Mouse (Mus musculus) bone marrow, adult 2 months (tissue): ENCODE results near the gene Tank. TPM values are rescaled to one million over a fixed set of nuclear protein-coding genes. Genes with fewer than 3 reads are reported as not detected.

Source experiments
- H3K27ac ChIP-seq: fragments of 200-500 bp; 2 replicates; pipeline ENCODE4 v1.5.1; 2012; ENCODE audit warnings: low read depth, mild to moderate bottlenecking, control low read depth, inconsistent platforms, low read length; ENCODE audit not compliant: control insufficient read depth, poor library complexity, insufficient read depth
- H3K4me1 ChIP-seq: fragments of 200-500 bp; 2 replicates; pipeline ENCODE4 v1.6.1; 2011; ENCODE audit warnings: low read length; ENCODE audit not compliant: control insufficient read depth, insufficient read depth
- H3K4me3 ChIP-seq: fragments of 200-500 bp; replicated peaks from 2 replicates; pipeline ENCODE3; 2011; ENCODE audit warnings: mild to moderate bottlenecking, low read depth, low read length, control low read depth; ENCODE audit not compliant: control insufficient read depth
- CTCF ChIP-seq: fragments of 200-500 bp; IDR thresholded peaks from 2 replicates; pipeline ENCODE4 v1.5.1; 2011; ENCODE audit warnings: low read length, control low read depth; ENCODE audit not compliant: control insufficient read depth, insufficient read depth
- POLR2A ChIP-seq: fragments of 200-500 bp; IDR thresholded peaks from 2 replicates; pipeline ENCODE4 v1.6.1; 2011; ENCODE audit warnings: low read depth, mild to moderate bottlenecking, control low read depth, low read length, borderline replicate concordance; ENCODE audit not compliant: control insufficient read depth
- WGBS: fragments of 180-500 bp; shearing (Covaris S2); methylation state at CpG from one replicate; pipeline ENCODE4 v1.1.7; 2018; 5-methylcytosine and 5-hydroxymethylcytosine counted together
- polyA plus RNA-seq: library from polyadenylated mRNA; stranded (reverse); fragments of >200 nt; gene quantifications from 2 replicates; pipeline ENCODE4 v1.2.4, GENCODE M21; 2011; ENCODE audit warnings: low replicate concordance; ENCODE audit not compliant: missing spikeins, insufficient read depth, insufficient read length

Gene Tank
- polyA plus RNA-seq, 1 experiment = 21.9 TPM

- Histone ChIP-seq H3K4me3 (no peak overlapping the region), H3K27ac (no peak overlapping the region), H3K4me1 (no peaks in the 10 kb centered on the region)
- TF ChIP-seq CTCF = no peak
- no peak for TF ChIP-seq POLR2A
- 87% methylated on average over 7 of the region's 7 CpGs for WGBS
Observed at GRCm38 (mm10) chr2:61555367-61555766, 23.0 kb upstream of the Tank start.

- Histone ChIP-seq H3K4me3 (no peak overlapping the region), H3K27ac (no peak overlapping the region), H3K4me1 (no peaks in the 10 kb centered on the region)
- TF ChIP-seq POLR2A (no peak), CTCF (no peak)
- 78% methylated on average over 2 of the region's 2 CpGs for WGBS
Observed at GRCm38 (mm10) chr2:61555825-61556224, 22.6 kb upstream of the Tank start.

GRCm38 (mm10) chr2:61556639-61557038 is 21.7 kb upstream of the Tank start:
- Histone ChIP-seq H3K4me3 (no peak overlapping the region), H3K4me1 (no peaks in the 10 kb centered on the region), H3K27ac (no peak overlapping the region)
- TF ChIP-seq CTCF (no peak), POLR2A (no peak)
- WGBS = 77% methylated on average over 3 of the region's 3 CpGs

GRCm38 (mm10) chr2:61557848-61558471 is 20.4 kb upstream of the Tank start:
- H3K4me1 ChIP-seq = no peaks in the 10 kb centered on the region
- H3K27ac ChIP-seq = no peak overlapping the region
- no peak for TF ChIP-seq CTCF
- no peak for TF ChIP-seq POLR2A
- 67% methylated on average over 5 of the region's 5 CpGs for WGBS
- no peak overlapping the region for H3K4me3 ChIP-seq

DNA sequence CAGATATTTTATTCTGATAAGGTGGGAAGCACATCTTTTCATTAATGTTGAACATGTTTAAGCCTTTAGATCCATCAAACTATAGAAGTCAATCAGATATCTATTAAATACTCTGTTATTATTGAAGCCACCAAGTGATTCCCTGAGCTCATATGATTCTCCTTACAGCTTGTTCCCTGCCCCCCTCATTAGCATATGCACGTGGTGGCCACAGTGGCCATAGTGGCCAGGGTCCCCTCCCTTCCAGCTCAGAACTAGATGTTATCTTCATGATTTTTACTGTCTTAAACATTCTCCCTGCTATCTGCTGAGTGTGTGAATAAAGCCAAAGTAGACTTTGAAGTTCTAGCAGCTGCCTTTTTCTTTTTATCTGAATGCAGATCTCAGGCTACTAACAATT is 17.3 kb upstream of the Tank start:
- H3K27ac ChIP-seq = no peak overlapping the region
- H3K4me3 ChIP-seq = no peak overlapping the region
- 29% methylated on average over 1 of the region's 1 CpGs for WGBS
- TF ChIP-seq POLR2A = no peak
- TF ChIP-seq CTCF = no peak
- no peaks in the 10 kb centered on the region for H3K4me1 ChIP-seq

GRCm38 (mm10) chr2:61563202-61563601 is 15.2 kb upstream of the Tank start:
- Histone ChIP-seq H3K4me3 (no peak overlapping the region), H3K27ac (no peak overlapping the region), H3K4me1 (no peaks in the 10 kb centered on the region)
- WGBS = 63% methylated on average over 6 of the region's 6 CpGs
- TF ChIP-seq CTCF (no peak), POLR2A (no peak)

DNA sequence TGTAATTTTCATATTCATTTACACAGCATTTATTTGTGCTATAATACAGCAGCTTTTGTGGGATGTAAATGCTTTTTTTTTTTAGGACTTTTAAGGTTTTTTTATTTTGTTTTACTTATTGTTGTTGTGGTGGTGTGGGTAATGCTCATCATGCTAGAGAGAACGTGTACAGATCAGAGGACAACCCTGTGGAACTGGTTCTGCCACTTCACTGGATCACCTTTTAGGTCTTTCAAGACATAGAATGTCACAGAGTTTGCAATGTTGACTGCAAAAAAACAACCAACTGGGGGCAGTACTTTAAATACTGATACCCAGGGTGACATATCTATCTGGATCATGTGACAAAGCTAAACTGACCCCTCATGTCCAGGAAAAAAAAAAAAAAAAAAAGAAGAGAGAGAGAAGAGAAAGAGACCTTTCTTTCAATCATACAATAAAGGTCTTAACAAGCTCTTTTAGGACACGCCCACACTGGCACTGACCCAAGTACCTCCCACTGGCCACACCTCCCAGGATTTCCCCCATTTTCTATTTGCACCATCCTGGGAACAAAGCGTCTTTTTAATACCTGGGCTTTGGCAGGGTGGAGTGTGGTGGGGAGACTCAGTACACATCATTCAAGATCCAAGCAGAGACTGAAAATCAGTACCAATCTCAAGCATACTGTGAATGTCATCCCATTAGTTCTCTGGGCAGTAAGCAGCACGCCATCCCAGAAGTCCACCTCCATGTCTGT is 11.2 kb upstream of the Tank start:
- WGBS = 73% methylated on average over 4 of the region's 4 CpGs
- TF ChIP-seq CTCF (no peak), POLR2A (no peak)
- Histone ChIP-seq H3K4me3 (no peak overlapping the region), H3K4me1 (no peaks in the 10 kb centered on the region), H3K27ac (no peak overlapping the region)

- TF ChIP-seq CTCF (no peak), POLR2A (no peak)
- no peak overlapping the region for H3K27ac ChIP-seq
- no peaks in the 10 kb centered on the region for H3K4me1 ChIP-seq
- no peak overlapping the region for H3K4me3 ChIP-seq
- 88% methylated on average over 6 of the region's 6 CpGs for WGBS
Observed at GRCm38 (mm10) chr2:61569181-61569580, 9.2 kb upstream of the Tank start.

GRCm38 (mm10) chr2:61571343-61571955 is 6.9 kb upstream of the Tank start:
- Histone ChIP-seq H3K4me1 (no peaks in the 10 kb centered on the region), H3K4me3 (no peak overlapping the region), H3K27ac (no peak overlapping the region)
- 70% methylated on average over 4 of the region's 4 CpGs for WGBS
- TF ChIP-seq POLR2A (no peak), CTCF (no peak)
